Mouse (Mus musculus) NIH3T3 (cell line): ENCODE results near the gene Gm10260.

Experiments used
- DNase-seq: peaks from one replicate; pipeline ENCODE4 v3.0.0-alpha.2; 2012; ENCODE audit warnings: low read depth

Gene Gm10260

DNA sequence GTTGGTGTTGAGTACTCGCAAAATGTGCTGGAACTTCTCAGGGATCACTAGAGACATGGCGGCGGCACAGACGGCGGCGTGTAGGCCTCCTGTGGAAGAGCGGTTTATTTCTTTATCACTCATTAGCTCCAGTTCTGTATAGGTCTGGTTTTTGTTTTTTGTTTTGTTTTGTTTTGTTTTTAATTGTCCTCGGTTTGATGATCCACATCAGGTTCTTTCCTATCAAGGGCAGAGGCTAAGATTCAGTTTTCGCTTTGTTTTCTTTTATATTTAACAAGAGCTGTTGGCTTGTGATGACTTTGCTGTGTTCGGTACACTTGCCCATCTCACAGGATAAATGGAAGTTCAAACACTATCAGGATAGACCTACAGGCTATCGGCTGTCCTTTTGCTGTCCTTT lies at the start of gene Gm10260:
Gm10260 (minus strand) TSS at position 101 of the 400 bp plus-strand sequence.
- no peak for DNase-seq

DNA sequence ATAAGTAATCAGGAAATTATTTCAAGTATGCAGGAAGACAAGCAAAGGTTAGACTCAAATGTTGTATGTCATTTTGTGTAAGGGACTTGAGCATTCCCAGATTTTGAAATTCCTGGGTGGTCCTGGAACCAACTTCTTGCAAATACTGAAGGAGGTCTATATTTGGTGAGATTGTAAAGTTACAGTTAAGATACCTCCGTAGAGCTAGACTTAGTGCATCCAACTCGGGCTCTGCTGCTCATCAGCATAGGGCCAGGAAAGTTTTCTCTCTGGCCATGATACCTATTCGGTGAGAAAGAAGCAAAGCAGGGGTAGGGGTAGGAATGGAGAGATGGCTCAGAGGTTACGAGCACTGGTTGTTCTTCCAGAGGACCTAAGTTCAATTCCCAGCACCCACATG lies 49.4 kb upstream of the Gm10260 start:
- DNase-seq, result no peak

DNA sequence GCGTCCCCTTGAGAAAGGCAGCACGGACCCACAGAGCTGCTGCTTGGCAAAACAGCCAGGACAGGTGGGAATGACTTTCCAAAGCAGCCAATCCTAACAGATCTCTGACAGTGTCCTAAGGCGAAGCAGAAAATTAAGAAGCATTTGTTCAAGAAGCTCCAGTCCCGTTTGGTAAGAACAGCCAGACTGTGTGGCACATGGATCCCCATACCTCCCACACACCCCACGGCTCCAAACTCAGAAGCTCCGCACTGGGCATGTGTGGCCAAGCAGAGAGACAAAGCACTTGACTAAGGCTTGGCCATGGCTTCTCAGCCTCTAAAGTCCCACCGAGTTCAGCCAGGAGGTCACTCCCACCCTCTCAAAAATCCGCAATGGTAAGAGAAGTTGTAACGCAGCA lies 45.5 kb upstream of the Gm10260 start:
- no peak for DNase-seq

DNA sequence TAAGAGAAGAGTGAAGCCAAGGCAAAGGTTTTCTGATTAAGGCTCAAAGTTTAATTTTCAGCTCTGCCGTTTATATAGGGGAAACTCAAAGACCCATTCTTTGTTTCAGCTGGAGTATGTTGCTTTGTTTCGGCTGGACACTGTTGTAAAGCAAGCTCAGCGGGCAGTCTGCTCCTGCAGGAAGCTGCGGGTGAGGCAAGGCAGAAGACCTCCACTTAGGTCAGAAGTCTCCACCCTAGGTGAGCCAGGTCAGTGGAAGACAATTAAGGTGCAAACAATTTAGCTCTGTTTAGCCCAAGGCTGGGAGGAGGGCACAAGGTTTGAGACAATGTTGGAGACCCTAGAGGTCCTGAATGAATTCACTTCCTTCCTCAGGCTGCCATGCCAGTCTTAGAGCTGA lies 42.0 kb upstream of the Gm10260 start:
- DNase-seq, result no peak

DNA sequence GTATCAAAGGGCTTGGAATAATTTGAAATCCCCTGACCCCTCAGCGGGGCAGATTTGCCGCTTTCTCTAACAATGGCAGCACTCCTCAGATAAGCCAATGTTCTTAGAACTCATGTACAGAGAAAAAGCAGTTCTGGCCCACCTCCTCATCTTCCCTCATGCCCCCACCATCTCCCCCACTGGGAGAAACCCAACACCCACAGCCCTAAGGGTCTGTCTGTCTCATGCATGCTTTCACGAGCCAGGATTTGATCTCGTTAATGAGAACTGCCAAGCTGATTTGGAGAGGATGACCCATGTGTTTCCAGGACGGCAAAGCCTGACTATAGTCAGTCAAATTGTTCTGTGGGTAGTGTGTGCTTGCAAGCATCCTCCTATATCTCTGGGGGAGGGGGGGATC lies 37.0 kb upstream of the Gm10260 start:
- DNase-seq, result no peak

DNA sequence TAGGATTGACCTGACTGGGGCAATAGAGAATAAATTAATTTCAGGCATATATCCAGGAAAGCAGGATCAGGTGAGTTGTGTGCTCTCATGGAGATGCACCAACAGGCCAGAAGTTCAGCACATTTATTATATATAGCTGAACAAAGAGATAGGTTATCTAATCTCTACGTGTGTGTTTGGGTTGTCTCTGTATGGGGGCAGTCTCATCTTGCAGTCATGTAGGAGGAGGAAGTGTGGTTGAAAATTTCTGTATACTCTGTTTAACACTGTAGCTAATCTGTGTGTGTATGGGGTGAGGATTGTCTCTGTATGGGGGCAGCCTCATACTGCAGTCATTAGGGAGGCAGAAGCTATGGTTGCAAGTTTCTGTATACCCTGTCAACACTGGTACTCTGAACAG lies 34.3 kb upstream of the Gm10260 start:
- DNase-seq, result no peak

DNA sequence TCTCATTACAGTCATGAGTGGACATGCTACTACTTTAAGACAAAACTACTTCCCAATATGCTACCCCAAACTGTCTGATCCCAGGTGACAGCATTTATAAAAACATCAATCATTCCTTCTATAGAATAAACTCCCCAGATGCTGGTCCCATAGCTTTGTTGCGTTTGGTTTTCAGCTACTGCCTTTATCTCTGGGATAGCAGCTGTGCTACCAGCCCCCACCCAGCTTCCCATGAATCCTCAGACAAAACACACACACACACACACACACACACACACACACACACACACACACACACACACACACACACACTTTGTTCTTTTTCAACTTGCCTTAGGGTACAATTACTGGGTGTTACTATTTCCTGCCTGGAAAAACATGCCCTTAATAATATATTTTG lies 33.5 kb upstream of the Gm10260 start:
- DNase-seq, result no peak

DNA sequence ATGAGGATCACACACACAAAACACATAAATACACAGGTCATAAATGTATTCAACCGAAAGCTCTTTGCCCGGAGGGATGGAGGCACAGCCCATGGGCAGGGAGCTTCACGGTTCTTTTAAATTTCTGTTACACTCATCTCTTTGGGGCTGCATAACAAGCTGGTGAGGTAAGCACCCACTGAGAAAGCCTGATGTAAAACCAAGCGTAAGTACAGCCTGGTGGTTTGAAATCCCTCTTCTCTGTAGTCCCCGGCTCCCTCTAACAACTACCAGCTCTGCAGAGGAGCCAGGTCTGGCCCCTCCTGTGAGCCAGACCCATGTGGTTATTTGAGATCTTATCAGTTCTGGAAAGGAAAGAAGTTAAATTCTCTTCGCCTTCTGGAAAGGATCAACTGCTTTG lies 31.2 kb upstream of the Gm10260 start:
- DNase-seq, result peak; percentile 13

DNA sequence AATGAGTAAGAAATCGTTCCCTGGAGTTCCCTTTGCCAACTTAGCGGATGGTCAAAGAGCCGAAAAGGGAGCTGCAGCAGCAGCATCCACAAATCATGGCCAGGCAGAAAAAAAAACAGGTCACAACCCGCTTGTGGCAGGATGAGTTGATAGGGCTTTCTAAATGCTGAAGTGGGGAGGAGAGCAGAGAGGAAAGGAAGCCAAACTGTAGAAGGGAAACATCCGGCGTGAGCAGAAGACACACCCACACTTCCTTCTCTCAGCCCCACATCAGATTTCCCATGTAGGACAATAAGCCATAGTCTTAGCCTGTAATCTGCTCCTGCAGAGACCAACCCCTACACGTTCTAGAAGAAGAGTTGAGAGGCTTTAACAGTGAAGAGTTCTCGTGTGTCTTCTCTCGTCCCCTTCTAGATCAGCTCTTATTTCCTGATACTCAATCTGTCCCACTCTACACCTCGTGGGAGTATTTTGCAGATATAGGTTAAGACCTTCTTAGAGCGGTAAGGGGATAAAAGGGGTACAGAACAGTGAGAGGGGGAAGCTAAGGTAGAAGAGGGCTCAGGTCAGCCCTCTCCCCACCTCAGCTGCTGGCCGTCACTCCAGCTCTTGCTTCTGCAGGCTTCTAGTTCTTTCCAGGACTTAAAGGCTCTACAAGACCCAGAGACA lies 29.5 kb upstream of the Gm10260 start:
- no peak for DNase-seq

DNA sequence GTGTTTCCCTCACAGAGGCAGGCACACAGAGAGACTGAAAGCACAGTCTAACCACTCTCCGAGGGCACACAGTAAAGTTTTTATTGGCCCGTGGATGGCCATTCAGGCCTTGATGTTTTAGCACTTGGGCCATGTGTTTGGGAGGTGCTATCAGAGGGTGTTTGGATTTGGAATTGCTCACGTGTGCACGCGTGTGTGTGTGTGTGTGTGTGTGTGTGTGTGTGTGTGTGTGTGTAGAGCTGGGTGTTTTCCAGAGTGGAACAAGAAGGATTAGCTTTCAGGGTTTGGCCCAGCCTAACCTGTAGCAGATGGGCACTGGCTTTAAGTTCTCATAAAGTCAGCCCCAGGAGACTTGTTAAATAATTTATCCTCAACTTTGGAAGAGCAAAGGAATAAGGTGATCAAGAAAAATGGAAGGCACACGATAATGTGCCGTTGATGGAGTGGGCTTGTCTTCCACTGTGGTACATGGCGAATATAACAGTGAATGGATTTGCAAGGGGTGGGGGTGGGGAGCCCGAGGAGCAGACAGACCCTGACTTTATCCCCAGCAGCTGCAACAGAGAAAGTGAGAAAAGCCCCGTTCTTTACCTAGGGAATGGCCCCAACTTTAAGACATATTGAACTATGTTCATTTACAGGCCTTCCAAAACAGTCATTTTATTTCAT lies 24.9 kb upstream of the Gm10260 start:
- DNase-seq, result no peak

DNA sequence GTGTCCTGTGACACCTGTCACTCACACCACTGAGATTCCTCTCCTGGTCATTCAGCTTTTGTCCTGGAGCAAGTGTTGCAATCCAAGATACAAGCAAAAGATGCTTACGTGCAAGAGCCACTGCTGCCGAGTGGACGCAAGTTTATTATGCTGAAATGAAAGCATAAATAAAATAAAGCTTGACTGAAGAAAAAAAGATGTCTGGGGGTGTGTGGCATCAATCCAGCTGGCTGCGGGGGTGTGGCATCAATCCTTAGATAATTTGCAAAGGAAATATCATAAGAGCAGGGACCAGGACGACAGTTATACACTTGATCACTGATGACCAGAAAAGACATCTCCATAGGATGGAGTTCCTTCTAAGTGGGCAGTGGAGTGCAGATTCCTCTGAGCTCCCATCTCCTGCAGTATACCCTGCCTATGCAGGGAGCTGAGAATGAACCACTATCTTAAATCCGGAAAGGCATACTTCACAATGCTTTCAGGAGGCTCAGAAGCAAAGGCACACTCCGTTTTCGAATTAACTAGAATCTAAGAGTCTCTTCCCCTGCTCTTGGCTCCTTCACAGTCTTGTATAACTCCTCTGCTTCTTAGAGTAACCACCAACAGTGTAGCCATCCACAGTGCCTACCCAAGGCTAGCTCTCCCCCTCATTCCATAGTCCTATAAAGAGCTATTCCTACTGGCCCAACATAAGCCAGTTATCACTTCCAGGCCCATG lies 23.2 kb upstream of the Gm10260 start:
- no peak for DNase-seq

DNA sequence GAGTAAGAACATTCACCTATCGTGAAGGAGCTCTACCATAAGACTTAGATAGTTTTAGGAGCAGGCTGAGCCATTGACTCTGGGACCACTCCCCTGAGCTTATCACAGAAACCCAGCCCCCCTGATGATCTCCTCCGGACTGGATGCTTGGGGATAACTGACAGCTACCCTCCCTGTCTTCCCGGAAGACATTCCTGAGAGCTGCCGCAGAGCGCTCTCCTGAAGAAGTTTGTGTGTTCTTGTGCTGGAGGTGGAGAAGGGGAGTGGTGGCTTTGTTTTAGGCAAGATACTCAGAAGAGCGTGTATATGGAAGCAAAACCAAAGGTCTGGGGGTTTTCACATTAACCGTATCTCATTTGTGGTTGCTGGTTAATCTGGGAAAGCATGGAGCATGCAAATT lies 21.6 kb upstream of the Gm10260 start:
- no peak for DNase-seq

DNA sequence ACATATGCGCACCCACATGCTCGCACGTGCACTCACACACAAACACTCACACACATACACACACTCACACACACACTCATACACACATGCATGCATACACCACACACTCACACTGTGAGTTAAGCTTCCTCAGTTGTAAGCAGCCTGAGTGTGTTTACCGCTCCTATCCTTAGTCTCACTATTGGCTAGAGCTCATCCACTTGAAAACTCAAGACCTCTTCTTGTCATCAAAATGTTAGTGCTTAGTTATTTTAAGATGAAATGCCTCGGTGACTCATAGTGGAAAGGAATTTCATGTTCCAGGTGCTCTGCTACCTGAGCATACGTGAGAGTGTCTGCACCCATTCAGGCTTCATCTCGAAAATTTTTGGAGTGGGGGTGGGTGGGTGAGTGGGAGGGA lies 21.2 kb upstream of the Gm10260 start:
- DNase-seq, result no peak

DNA sequence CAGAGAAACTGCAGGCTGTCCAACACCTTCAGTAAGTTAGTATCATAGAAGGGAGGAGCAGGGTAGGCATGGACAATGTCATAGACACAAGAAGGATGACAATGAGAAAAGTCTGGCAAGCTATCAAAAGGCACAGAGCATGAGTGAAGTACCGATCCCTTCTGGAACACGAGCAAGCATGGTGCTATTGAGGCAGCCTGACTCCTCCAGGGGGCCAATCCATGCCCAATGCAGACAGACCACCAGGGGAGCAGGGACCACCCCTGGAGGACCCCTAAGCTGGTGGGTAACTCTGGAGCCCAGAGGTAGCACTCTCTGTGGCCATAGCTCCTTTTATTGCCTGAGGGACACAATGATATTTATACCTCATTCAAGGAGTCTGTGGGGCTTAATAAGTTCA lies 20.1 kb upstream of the Gm10260 start:
- no peak for DNase-seq

DNA sequence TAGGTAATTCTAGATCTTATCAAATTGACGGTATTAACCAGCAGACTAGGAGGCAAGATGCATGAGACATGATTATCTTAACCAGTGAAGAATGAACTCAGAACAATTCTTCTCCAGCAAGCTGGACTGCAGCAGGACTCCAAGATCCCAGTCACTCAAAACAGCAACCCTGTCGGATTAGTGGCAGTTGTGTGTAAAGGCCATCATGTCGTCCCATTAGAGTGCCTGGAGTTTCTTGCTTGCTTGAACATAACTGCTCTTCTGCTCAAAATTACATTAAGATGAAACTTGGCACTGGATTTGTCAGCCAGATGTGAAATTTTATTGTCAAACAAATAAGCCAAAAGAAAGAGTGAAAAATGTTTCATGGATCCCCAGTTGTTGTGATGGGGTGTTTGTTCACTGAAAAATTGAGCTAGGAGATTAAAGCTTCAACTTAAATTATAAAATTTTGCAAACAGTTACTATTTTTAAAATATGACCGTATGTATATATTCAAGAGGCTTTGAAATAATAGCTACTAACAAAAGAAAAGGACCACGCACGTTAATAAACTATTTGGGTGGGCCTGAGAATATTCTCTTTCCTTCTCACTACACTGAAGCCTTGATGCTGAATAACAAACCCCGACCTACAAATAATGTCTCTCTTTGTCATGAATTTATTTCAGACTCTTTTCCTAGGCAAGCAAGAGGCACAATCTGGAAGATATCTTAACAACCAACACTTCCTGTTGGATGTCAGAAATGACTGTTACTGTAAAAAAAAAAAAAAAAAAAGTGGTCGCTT lies 19.4 kb upstream of the Gm10260 start:
- DNase-seq, result no peak

DNA sequence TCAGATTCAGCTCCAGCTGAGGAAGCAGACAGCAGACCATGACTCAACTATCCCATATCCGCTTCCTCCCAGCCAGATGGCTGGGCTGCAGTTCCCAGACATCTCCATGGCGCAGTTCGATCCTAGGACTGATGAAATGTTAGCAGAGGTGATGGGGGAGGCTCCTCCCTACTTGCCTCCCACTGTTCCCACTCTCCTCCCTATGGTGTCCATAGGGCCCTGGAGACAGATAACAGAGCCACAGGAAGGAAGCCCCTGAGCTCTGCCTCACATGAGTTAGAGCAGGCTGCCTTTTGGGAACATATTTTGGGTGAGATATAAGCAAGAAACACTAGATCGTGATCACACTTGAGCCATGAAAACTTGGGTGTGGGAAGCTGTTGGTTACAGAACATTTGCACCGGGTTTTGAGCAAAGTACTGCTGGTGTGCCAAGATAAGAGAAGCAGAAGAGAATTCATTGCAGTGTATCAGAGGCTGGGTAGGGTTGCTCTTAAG lies 18.3 kb upstream of the Gm10260 start:
- no peak for DNase-seq

DNA sequence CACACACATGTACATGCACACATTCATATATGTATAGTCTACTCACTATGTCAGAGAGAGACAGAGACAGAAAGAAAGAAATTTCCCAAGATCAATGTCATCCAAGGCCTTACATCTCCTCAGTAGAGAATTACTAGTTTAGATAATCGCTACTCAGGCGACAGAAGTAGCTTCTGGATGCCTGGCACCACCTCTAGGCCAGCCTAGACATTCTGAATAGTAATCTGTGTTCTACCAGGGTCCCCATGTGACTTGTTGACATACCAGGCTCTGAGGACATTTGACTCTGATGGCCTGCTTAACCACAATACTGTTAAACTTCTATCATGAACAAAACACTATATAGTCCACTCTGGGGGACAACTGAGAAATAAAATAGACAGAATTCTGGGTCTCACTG lies 17.2 kb upstream of the Gm10260 start:
- no peak for DNase-seq

DNA sequence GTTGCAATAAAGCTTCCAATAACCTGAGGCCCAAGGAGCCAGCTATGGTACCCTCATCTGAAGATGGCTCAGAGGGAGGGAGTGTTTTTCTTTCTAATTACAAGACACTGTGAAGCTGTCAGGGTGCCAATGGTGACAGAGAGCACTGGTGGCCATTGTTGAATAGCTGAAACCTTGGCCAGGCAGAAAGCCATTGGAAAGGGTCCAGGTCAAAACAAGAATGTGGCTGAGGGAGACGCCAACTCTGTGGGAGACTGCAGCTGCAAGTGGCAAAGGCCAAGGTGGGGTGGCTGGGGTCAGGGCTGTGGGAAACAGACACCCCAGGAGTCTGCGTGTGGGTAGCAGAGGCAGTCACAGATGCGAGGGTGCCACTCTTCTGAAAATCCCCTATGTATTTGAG lies 16.3 kb upstream of the Gm10260 start:
- peak; percentile 29 for DNase-seq

DNA sequence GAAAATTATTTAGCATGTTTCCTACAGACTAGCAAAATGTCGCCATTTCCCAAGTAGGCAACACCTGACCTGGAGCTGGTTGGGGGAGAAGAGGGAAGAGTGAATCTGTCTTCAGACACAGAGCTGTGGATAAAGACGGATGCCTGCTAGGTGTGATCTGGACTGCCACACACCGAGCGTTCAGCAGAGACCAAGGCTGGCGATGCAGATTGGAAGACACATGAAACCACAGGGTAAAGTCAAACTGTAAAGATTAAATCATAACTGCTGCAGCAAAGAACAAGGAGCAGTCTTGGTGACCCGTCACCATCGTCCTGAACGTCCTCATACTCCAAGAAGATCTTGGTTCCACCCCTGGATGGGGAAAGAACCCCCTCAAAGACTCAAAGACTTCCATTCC lies 15.5 kb upstream of the Gm10260 start:
- DNase-seq, result no peak

DNA sequence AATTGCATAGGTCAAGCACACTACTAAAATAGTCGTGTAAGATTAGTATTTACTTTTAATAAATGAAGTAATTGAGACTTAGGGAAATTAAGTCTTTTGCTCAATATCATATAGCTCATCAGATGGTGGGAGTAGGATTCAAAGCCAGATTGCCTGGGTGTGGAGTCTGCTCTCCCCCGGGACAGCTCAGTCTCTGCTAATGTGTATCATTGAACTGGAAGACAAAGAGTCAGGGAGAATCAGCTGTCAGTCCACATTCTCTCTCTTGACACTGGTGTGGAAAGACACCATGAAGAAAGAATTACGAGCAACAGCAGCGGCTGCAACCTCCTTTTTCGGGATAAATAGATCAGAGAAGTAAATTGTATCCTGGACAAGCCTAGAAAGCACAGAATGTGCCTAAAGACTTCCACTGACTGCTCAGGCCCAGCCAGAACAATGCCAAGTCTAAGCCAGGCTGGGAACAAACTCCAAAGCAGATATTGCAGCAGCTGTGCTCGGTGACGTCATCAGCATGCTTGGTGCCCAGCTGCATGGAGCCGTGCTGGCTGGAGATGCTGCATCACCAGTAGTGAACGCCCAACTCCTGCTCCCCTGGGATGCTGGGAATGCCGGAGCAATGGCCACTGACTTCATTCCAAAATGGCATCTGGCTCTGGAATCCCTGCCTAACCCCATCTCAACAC lies 14.5 kb upstream of the Gm10260 start:
- peak; percentile 78 for DNase-seq

DNA sequence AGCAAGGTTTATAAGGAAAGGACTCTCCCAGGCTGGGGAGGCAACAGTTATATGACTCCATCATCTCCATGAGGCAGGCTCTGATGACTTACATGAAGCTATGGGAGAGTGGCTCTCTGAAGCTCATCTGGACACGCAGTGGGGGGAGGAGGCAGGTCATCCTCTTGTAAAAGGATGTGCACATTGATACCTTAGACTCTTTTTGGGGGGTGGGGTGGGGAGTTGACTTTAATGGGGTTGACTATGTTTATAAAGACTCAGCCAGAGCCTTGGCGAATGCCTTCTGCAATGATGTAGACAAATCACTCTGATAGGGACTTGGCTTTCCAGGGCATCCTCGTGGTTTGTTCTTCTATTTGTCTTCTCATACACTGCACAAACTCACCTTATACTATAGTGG lies 8.8 kb upstream of the Gm10260 start:
- DNase-seq, result no peak

DNA sequence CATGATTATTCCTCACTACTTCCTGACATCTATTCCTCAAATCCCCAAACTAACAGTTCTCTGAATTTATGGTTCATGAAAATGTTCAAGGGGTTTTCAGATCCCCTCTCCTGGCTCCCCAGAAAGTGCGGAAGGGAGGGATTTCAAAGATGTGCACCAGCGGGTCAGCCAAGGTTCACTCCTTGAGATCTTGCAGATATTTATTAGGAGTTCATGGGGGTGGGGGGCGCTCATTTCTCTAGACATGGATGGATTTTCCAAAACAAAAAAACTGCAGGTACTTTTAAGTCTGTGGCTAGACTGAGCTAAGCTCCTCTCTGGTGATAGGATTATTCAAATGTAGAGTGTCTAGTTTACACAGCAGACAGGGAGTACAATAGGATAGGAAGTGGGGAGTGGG lies 8.4 kb upstream of the Gm10260 start:
- DNase-seq, result no peak
